Mouse (Mus musculus): ENCODE measurements around the gene Tbcel. TPM values are rescaled to one million over a fixed set of nuclear protein-coding genes. Genes with fewer than 3 reads are reported as not detected.

Tbcel gene
- polyA plus RNA-seq, 1 experiment from 2014 or later, result 4.0 TPM

GRCm38 (mm10) chr9:42441234-42441633 is 66.4 kb downstream of the Tbcel start:
- DNase-seq (ENCODE audit: low spot score, missing footprints) (no peak), ATAC-seq (ENCODE audit: low FRiP score) (no peak)
- peaks cover 15% of the 10 kb centered on the region; the same call in 1 of the 2 replicates for H3K36me3 ChIP-seq (ENCODE audit: control insufficient read depth, insufficient read depth, low read length)
- H3K4me2 ChIP-seq, result no peak overlapping the region
- no peak overlapping the region for H3K27ac ChIP-seq (ENCODE audit: low read depth, low read length)
- H3K4me3 ChIP-seq (ENCODE audit: low read depth, low read length), result no peak overlapping the region
- no peaks in the 10 kb centered on the region for H3K4me1 ChIP-seq (ENCODE audit: control insufficient read depth, insufficient read depth, low read length)
- H3K9me3 ChIP-seq (ENCODE audit: control insufficient read depth, low read length), result no peaks in the 10 kb centered on the region
- H3K9ac ChIP-seq (ENCODE audit: low read length), result no peak overlapping the region
- WGBS, result 95% methylated on average over 2 of the region's 2 CpGs
- H3K27me3 ChIP-seq (ENCODE audit: control insufficient read depth, insufficient read depth, low read length), result no peaks in the 10 kb centered on the region

DNA sequence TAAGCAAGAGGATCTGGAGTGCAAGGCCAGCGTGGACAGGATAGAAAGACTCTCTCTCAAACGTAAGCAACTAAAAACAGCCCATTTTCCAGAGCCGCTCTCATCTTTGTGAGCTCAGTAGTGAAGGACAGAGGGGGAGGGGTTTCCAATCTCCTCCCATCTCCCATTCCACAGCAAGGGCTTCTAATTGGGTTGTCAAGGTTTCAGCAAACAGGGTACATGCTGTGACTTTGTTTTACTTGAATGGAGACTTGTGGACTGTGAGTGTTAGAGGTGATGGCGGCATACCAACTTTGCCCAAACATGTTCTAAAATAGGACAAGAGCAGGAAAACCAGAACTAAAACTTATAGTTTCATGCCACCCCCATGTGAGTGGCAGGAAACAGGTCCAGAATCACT is 68.2 kb downstream of the Tbcel start:
- DNase-seq (ENCODE audit: low spot score, missing footprints) (no peak), ATAC-seq (ENCODE audit: low FRiP score) (no peak)
- Histone ChIP-seq H3K4me3 (ENCODE audit: low read depth, low read length) (no peak overlapping the region), H3K9ac (ENCODE audit: low read length) (no peak overlapping the region), H3K27me3 (ENCODE audit: control insufficient read depth, insufficient read depth, low read length) (no peaks in the 10 kb centered on the region), H3K27ac (ENCODE audit: low read depth, low read length) (no peak overlapping the region), H3K4me2 (no peak overlapping the region), H3K4me1 (ENCODE audit: control insufficient read depth, insufficient read depth, low read length) (no peaks in the 10 kb centered on the region), H3K36me3 (ENCODE audit: control insufficient read depth, insufficient read depth, low read length) (peaks cover 15% of the 10 kb centered on the region; the same call in 1 of the 2 replicates), H3K9me3 (ENCODE audit: control insufficient read depth, low read length) (no peaks in the 10 kb centered on the region)
- 34% methylated on average over 4 of the region's 4 CpGs for WGBS

DNA sequence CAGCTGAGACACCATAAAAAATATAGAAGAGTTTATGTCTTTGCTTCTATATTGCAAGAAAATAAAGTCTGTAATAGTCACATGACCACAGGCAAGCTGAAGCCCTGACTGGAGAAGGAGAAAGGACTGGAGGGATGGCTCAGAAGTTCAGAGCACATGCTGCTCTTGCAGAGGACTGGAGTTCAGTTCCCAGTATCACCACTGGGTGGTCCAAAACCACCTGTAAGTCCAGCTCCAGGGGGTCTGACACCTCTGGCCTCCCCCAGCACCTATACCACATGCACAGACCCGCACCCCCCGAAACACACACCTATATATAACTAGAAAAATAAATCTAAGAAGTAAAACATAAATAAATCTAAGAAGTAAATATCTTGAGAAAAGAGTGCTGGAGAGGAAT is 75.5 kb downstream of the Tbcel start:
- Histone ChIP-seq H3K4me2 (no peak overlapping the region), H3K27ac (ENCODE audit: low read depth, low read length) (no peak overlapping the region), H3K27me3 (ENCODE audit: control insufficient read depth, insufficient read depth, low read length) (no peaks in the 10 kb centered on the region), H3K4me3 (ENCODE audit: low read depth, low read length) (no peak overlapping the region), H3K9me3 (ENCODE audit: control insufficient read depth, low read length) (no peaks in the 10 kb centered on the region), H3K36me3 (ENCODE audit: control insufficient read depth, insufficient read depth, low read length) (peaks cover 8% of the 10 kb centered on the region; the same call in 1 of the 2 replicates), H3K9ac (ENCODE audit: low read length) (no peak overlapping the region), H3K4me1 (ENCODE audit: control insufficient read depth, insufficient read depth, low read length) (peaks cover 6% of the 10 kb centered on the region)
- ATAC-seq (ENCODE audit: low FRiP score) (no peak), DNase-seq (ENCODE audit: low spot score, missing footprints) (no peak)
- WGBS, result 89% methylated on average over 2 of the region's 2 CpGs

GRCm38 (mm10) chr9:42431606-42432005 is 76.0 kb downstream of the Tbcel start:
- DNase-seq (ENCODE audit: low spot score, missing footprints), result no peak
- 91% methylated on average over 2 of the region's 2 CpGs for WGBS

DNA sequence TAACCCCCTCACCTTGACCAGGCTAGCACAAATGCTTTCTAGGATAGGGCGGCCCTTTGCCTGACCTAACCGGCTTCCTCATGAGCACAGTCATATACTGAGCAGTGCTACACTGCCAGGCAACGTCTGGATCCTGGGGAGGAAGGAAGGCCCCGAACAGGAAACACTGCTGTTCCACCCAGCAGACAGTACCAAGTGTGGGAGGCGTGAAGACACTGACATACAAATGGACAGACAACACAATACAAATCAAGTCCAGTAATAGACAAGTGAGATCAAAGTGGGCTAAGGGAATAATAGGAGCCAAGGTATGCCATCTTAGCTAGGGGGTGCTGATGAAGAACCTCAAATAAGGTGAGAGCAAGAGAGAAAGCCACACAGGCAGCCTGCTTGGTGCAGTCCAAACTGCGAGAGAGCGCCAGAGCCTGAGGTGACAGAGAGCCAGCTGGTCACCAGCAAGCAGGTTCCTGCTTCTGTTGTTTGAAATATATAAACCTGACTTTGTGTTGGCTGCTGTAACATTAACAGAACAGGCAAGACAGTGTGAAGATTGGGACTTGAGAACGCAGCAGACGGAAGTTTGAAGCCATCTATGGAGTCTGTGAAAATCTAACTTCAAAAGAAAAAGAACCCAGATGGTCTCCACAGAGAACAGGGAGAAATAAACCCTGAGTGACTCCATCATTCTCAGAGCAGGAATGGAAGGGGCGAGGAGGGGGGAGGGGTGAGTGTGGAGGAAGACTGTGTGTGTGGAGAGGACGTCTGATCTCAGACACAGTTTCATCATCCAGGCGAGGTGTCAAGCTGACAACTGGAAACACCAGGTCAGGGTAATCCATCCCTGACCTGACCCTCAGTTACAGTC is 79.3 kb downstream of the Tbcel start:
- Histone ChIP-seq H3K9ac (ENCODE audit: low read length) (no peak overlapping the region), H3K36me3 (ENCODE audit: control insufficient read depth, insufficient read depth, low read length) (peaks cover 4% of the 10 kb centered on the region; the same call in 1 of the 2 replicates), H3K4me1 (ENCODE audit: control insufficient read depth, insufficient read depth, low read length) (peaks cover 14% of the 10 kb centered on the region), H3K4me3 (ENCODE audit: low read depth, low read length) (no peak overlapping the region), H3K4me2 (no peak overlapping the region), H3K9me3 (ENCODE audit: control insufficient read depth, low read length) (no peaks in the 10 kb centered on the region), H3K27me3 (ENCODE audit: control insufficient read depth, insufficient read depth, low read length) (no peaks in the 10 kb centered on the region), H3K27ac (ENCODE audit: low read depth, low read length) (no peak overlapping the region)
- ATAC-seq (ENCODE audit: low FRiP score) (no peak), DNase-seq (ENCODE audit: low spot score, missing footprints) (no peak)
- 82% methylated on average over 12 of the region's 12 CpGs for WGBS

More at GRCm38 (mm10) chr9:42431606-42432005, 76.0 kb downstream of the Tbcel start:
- H3K4me1 ChIP-seq (ENCODE audit: control insufficient read depth, insufficient read depth, low read length), result peaks cover 11% of the 10 kb centered on the region
- H3K36me3 ChIP-seq (ENCODE audit: control insufficient read depth, insufficient read depth, low read length), result peaks cover 5% of the 10 kb centered on the region; the same call in 1 of the 2 replicates
- H3K27ac ChIP-seq (ENCODE audit: low read depth, low read length), result no peak overlapping the region
- no peaks in the 10 kb centered on the region for H3K27me3 ChIP-seq (ENCODE audit: control insufficient read depth, insufficient read depth, low read length)
- no peak overlapping the region for H3K9ac ChIP-seq (ENCODE audit: low read length)
- no peaks in the 10 kb centered on the region for H3K9me3 ChIP-seq (ENCODE audit: control insufficient read depth, low read length)
- H3K4me2 ChIP-seq, result no peak overlapping the region
- no peak overlapping the region for H3K4me3 ChIP-seq (ENCODE audit: low read depth, low read length)
- no peak for ATAC-seq (ENCODE audit: low FRiP score)

DNA sequence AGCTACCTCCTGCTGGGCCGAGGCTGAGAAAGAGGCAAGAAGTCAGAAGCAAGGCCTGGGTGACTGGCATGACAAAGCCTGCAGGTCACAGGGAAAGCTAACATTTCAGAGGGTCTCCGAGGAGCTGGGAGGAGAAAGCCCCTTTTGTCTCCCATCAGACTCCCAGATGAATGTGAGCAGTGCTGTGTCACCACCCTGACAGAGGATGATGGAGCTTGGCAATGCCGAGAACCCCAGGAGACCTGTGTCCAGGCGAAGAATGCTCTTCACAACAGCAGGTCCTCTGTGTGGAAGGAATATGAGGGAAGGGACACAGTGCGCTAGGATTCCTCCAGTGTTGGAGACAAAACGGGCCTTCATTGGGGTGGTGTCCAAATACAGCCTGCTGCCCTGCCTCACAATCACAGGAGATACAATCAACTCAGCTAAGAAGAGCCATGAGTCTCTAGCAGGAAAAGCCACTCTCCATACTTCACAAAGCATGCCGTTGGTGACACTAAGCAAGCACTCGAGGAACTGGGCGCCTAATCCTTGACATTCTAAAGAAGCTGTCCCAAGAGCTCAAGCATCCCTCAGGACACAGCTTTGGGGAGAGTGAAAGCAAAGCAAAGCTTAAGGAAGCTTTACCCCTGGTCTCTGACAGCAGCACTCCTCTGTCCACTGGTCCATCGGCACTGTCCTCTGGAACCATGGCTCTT is 80.8 kb downstream of the Tbcel start:
- no peak overlapping the region for H3K4me2 ChIP-seq
- DNase-seq (ENCODE audit: low spot score, missing footprints), result no peak

GRCm38 (mm10) chr9:42423649-42424048 is 84.0 kb downstream of the Tbcel start:
- H3K4me2 ChIP-seq, result no peak overlapping the region
- WGBS, result 94% methylated on average over 2 of the region's 2 CpGs
- H3K36me3 ChIP-seq (ENCODE audit: control insufficient read depth, insufficient read depth, low read length), result peaks cover 2% of the 10 kb centered on the region; the same call in 1 of the 2 replicates
- no peak for ATAC-seq (ENCODE audit: low FRiP score)
- peaks cover 14% of the 10 kb centered on the region for H3K4me1 ChIP-seq (ENCODE audit: control insufficient read depth, insufficient read depth, low read length)
- DNase-seq (ENCODE audit: low spot score, missing footprints), result no peak
- no peak overlapping the region for H3K27ac ChIP-seq (ENCODE audit: low read depth, low read length)
- no peak overlapping the region for H3K9ac ChIP-seq (ENCODE audit: low read length)
- no peaks in the 10 kb centered on the region for H3K9me3 ChIP-seq (ENCODE audit: control insufficient read depth, low read length)
- H3K4me3 ChIP-seq (ENCODE audit: low read depth, low read length), result no peak overlapping the region
- H3K27me3 ChIP-seq (ENCODE audit: control insufficient read depth, insufficient read depth, low read length), result no peaks in the 10 kb centered on the region

More for the DNA sequence above, 80.8 kb downstream of the Tbcel start:
- H3K27ac ChIP-seq (ENCODE audit: low read depth, low read length), result peak overlapping the region; percentile 40; the same call in 1 of the 2 replicates
- no peak overlapping the region for H3K4me3 ChIP-seq (ENCODE audit: low read depth, low read length)
- H3K4me1 ChIP-seq (ENCODE audit: control insufficient read depth, insufficient read depth, low read length), result peaks cover 14% of the 10 kb centered on the region
- 22% methylated on average over 10 of the region's 10 CpGs for WGBS
- no peaks in the 10 kb centered on the region for H3K9me3 ChIP-seq (ENCODE audit: control insufficient read depth, low read length)
- H3K9ac ChIP-seq (ENCODE audit: low read length), result no peak overlapping the region
- no peaks in the 10 kb centered on the region for H3K27me3 ChIP-seq (ENCODE audit: control insufficient read depth, insufficient read depth, low read length)
- peaks cover 6% of the 10 kb centered on the region for H3K36me3 ChIP-seq (ENCODE audit: control insufficient read depth, insufficient read depth, low read length)
- ATAC-seq (ENCODE audit: low FRiP score), result 0 out of 2 replicates have a peak, but pooled peaks have one; percentile 19

DNA sequence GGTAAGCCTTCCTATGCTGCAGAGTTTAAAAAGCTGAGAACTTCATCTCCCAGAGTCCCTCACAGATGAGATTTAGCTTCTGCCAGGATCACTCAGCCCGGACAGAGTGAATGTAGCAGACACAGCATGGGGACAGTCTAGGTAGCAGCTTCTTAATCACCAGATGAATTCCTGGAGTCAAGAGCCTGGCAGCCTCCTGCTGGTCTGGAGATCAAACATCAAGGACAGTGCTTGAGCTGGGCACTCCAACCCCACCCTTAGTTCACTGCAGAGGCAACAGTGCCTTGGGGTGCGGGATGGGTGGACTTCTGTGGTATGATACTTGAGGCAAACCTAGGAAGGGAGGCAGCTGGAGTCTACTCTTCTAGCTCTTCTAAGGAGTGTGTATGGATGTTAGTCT is 87.9 kb downstream of the Tbcel start:
- Histone ChIP-seq H3K36me3 (ENCODE audit: control insufficient read depth, insufficient read depth, low read length) (peaks cover 2% of the 10 kb centered on the region; the same call in 1 of the 2 replicates), H3K4me2 (no peak overlapping the region), H3K4me3 (ENCODE audit: low read depth, low read length) (no peak overlapping the region), H3K9ac (ENCODE audit: low read length) (no peak overlapping the region), H3K27me3 (ENCODE audit: control insufficient read depth, insufficient read depth, low read length) (no peaks in the 10 kb centered on the region), H3K27ac (ENCODE audit: low read depth, low read length) (no peak overlapping the region), H3K9me3 (ENCODE audit: control insufficient read depth, low read length) (no peaks in the 10 kb centered on the region), H3K4me1 (ENCODE audit: control insufficient read depth, insufficient read depth, low read length) (peaks cover 2% of the 10 kb centered on the region; the same call in 1 of the 2 replicates)
- 63% methylated on average over 2 of the region's 2 CpGs for WGBS
- no peak for DNase-seq (ENCODE audit: low spot score, missing footprints)
- no peak for ATAC-seq (ENCODE audit: low FRiP score)

GRCm38 (mm10) chr9:42418786-42419185 is 88.8 kb downstream of the Tbcel start:
- Histone ChIP-seq H3K4me3 (ENCODE audit: low read depth, low read length) (no peak overlapping the region), H3K27me3 (ENCODE audit: control insufficient read depth, insufficient read depth, low read length) (no peaks in the 10 kb centered on the region), H3K4me2 (no peak overlapping the region), H3K36me3 (ENCODE audit: control insufficient read depth, insufficient read depth, low read length) (peaks cover 2% of the 10 kb centered on the region; the same call in 1 of the 2 replicates), H3K27ac (ENCODE audit: low read depth, low read length) (no peak overlapping the region), H3K4me1 (ENCODE audit: control insufficient read depth, insufficient read depth, low read length) (peaks cover 7% of the 10 kb centered on the region; the same call in 1 of the 2 replicates), H3K9ac (ENCODE audit: low read length) (no peak overlapping the region), H3K9me3 (ENCODE audit: control insufficient read depth, low read length) (no peaks in the 10 kb centered on the region)
- DNase-seq (ENCODE audit: low spot score, missing footprints) (no peak), ATAC-seq (ENCODE audit: low FRiP score) (no peak)
- 89% methylated on average over 5 of the region's 5 CpGs for WGBS

All from midbrain, embryonic 11.5 days (tissue).